Mouse (Mus musculus) brain, embryonic 14.5 days (tissue): ENCODE measurements at regions not wholly inside any gene's neighbourhood (a gene's known extent, or its start where the extent isn't known, plus 50 kb on each side); places are given as distances from the start of the nearest gene placed in this dataset.

Experiments used
- CTCF ChIP-seq: fragments of 200-500 bp; IDR thresholded peaks from 2 replicates; pipeline ENCODE4 v1.5.1; 2012; ENCODE audit warnings: inconsistent platforms, mild to moderate bottlenecking, moderate library complexity, borderline replicate concordance; ENCODE audit not compliant: insufficient read depth, insufficient read length; ENCODE audit errors: extremely low read depth
- POLR2A ChIP-seq: fragments of 200-500 bp; IDR thresholded peaks from 2 replicates; pipeline ENCODE4 v1.6.1; 2012; ENCODE audit warnings: mild to moderate bottlenecking, inconsistent platforms, borderline replicate concordance; ENCODE audit not compliant: poor library complexity, insufficient read depth, insufficient read length, severe bottlenecking; ENCODE audit errors: extremely low read depth

- no peak for TF ChIP-seq POLR2A
- TF ChIP-seq CTCF: no peak
Observed at GRCm38 (mm10) chr9:86079275-86079674, 237.1 kb downstream of the Tpbg start.
